Mouse (Mus musculus) retina, embryonic 14.5 days (tissue): ENCODE measurements around the gene Oog4.
"Not testable (repeated sequence)": the region's sequence is repeated elsewhere in the genome, so short reads cannot be mapped to it uniquely, and the experiment has no call there.

Experiments used
- DNase-seq: peaks from one replicate; pipeline ENCODE4 v3.0.0-alpha.2; 2015; ENCODE audit warnings: low spot score

Gene Oog4

GRCm38 (mm10) chr4:143450224-143450623 lies at the start of gene Oog4:
TSS of gene Oog4 (minus strand) at chr4:143450324.
- no peak for DNase-seq

GRCm38 (mm10) chr4:143426770-143427169 lies 23.4 kb downstream of the Oog4 start:
- DNase-seq = not testable (repeated sequence)

GRCm38 (mm10) chr4:143414121-143414520 lies 36.0 kb downstream of the Oog4 start:
- no peak for DNase-seq

GRCm38 (mm10) chr4:143413621-143414020 lies 36.5 kb downstream of the Oog4 start:
- no peak for DNase-seq

GRCm38 (mm10) chr4:143412219-143413092 lies 37.7 kb downstream of the Oog4 start, which contains the start of gene Pramef8:
TSS of gene Pramef8 (plus strand) at chr4:143412426.
- DNase-seq = peak; percentile 92

GRCm38 (mm10) chr4:143411566-143412218 lies 38.4 kb downstream of the Oog4 start:
- no peak for DNase-seq

- DNase-seq = no peak
Observed at GRCm38 (mm10) chr4:143394181-143394580, 55.9 kb downstream of the Oog4 start, which contains the start of gene Pramel1. TSS of gene Pramel1 (plus strand) at chr4:143394428.

GRCm38 (mm10) chr4:143388955-143389702 lies 61.0 kb downstream of the Oog4 start:
- DNase-seq = peak; percentile 76
